Mouse (Mus musculus): Measurements from ENCODE around the gene Cwc25. TPM values are rescaled to one million over a fixed set of nuclear protein-coding genes. Genes with fewer than 3 reads are reported as not detected.
"Not testable (repeated sequence)": the region's sequence is repeated elsewhere in the genome, so short reads cannot be mapped to it uniquely, and the experiment has no call there.

Gene Cwc25
- total RNA-seq, 2 experiments from 2014 or later = 20.2 to 20.7 TPM

DNA sequence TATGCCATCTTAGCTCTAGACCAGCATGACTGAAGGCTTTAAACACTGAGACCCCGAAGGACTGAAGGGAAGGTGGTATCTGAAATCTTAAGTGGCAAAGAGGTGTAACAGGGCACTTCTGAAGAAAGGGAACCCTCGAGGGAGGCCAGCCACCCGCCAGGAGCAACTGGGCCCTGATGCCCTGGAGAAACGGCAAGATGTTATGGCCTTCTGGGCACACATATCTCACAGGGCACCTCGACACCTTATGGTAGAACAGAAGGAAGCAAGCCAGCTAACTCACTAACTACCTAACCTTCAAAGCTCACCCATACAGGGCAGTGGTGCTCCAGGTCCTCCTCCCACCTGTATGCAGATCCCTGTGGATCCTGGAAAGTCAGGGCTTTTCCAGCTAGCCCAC lies 24.2 kb downstream of the Cwc25 start:
- intact Hi-C loops (cut with DNase I) = loop anchor here (5.0 kb wide), 1 partner anchor 40 kb away; the partner anchor contains the start of genes Pcgf2 and Psmb3
- DNase-seq (ENCODE audit: low spot score in 2 of 2) = no peak

GRCm38 (mm10) chr11:97740190-97740589 lies 26.2 kb downstream of the Cwc25 start:
- peak in 1 of 2 experiments; percentile 34 for DNase-seq (ENCODE audit: low spot score in 2 of 2)
- intact Hi-C loops (cut with DNase I) = loop anchor here (5.0 kb wide), 1 partner anchor 38 kb away; the partner anchor contains the start of genes Pcgf2 and Psmb3

DNA sequence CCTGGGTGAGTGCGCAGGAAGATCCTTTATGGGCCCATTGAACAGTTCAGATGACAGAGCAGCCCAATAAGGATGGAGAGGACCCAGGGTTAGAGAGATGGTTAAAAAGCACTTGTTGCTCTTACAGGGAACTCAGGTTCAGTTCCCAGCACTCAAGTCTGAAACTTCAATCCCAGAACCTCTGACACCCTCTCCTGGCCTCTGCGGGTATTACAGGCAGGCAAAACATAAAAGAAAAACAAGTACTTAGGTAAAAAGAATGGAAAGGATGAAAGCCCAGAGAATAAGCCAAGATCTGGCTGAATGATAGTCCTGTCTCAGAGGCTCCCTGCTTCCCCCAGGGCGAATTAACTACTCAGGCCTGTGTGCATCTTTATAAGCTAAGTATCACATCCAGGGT lies 27.2 kb downstream of the Cwc25 start:
- intact Hi-C loops (cut with DNase I) = no loop called here
- DNase-seq (ENCODE audit: low spot score in 2 of 2) = no peak

DNA sequence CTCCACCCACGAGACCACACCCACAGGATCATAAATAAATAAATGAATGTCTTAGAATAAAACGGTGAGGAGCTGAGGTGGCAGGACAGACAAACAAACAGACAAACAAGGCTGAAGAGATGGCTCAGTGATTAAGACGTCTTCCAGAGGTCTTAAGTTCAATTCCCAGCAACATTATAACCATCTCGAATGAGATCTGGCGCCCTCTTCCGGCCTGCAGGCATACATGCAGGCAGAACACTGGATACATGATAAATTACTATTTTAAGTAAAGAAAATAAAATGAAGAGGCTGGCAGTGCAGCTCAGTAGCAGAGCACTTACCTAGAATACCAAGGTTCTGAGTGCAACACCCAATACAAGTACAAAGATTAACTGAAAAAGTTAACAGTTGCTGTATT lies 27.7 kb downstream of the Cwc25 start:
- intact Hi-C loops (cut with DNase I) = no loop called here
- no peak for DNase-seq (ENCODE audit: low spot score in 2 of 2)

- DNase-seq (ENCODE audit: low spot score in 2 of 2) = no peak
- intact Hi-C loops (cut with DNase I) = no loop called here
Measured at GRCm38 (mm10) chr11:97737600-97737999, 28.8 kb downstream of the Cwc25 start.

GRCm38 (mm10) chr11:97736645-97737044 lies 29.7 kb downstream of the Cwc25 start:
- intact Hi-C loops (cut with DNase I) = no loop called here
- DNase-seq (ENCODE audit: low spot score in 2 of 2) = no peak

GRCm38 (mm10) chr11:97734810-97735209 lies 31.5 kb downstream of the Cwc25 start:
- intact Hi-C loops (cut with DNase I); DNase-seq (ENCODE audit: low spot score in 2 of 2): not testable (repeated sequence)

- no peak for DNase-seq (ENCODE audit: low spot score in 2 of 2)
Measured at GRCm38 (mm10) chr11:97733689-97734088, 32.7 kb downstream of the Cwc25 start.

DNA sequence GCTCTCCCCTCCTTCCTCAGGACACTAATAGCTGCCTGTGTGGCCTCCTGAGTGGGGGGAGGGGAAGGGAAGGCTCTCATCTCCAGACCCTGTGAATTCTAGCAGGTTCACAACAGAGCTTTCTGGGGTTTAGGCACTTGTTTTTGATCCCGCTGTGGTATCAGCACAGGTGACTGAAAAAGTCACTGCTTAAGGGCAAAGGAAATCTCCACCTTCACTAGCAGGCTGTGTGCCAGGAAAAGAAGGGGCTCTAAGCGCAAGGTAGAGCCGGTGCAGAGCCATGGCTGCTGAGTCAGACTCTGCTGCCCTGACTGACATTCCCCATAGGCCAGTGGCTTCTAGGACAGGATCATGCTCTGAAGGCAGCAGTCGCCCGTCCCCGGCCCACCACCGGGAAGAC lies 37.6 kb downstream of the Cwc25 start:
- no peak for DNase-seq (ENCODE audit: low spot score in 2 of 2)
- intact Hi-C loops (cut with DNase I) = no loop called here

More at GRCm38 (mm10) chr11:97733689-97734088, 32.7 kb downstream of the Cwc25 start:
- intact Hi-C loops (cut with DNase I) = no loop called here

- DNase-seq (ENCODE audit: low spot score in 2 of 2) = no peak
- intact Hi-C loops (cut with DNase I) = no loop called here
Measured at GRCm38 (mm10) chr11:97728311-97728710, 38.0 kb downstream of the Cwc25 start.

DNA sequence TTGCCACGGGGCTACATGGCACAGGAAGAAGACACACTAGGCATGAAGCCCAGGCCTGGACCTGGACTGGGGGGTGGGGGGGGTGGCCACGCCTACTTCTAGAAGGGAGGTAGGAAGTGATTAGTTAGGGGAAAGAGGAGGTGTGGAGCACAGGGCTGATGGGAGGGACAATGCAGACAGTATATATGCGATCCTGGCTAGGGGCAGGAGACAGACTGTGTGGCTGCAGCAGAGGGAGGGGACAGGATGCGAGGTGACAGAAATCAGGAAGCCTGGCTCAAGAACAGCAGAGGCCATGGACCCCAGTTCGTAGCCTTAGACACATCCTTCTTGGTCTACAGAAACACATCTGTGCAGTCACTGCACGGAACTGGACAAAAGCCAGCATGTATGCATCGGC lies 42.6 kb downstream of the Cwc25 start:
- intact Hi-C loops (cut with DNase I) = no loop called here
- no peak for DNase-seq (ENCODE audit: low spot score in 2 of 2)

- intact Hi-C loops (cut with DNase I) = no loop called here
- DNase-seq (ENCODE audit: low spot score in 2 of 2) = no peak
Measured at GRCm38 (mm10) chr11:97721338-97721737, 45.0 kb downstream of the Cwc25 start.

GRCm38 (mm10) chr11:97719041-97719440 lies 47.3 kb downstream of the Cwc25 start:
- DNase-seq (ENCODE audit: low spot score in 2 of 2) = no peak

GRCm38 (mm10) chr11:97718281-97718860 lies 48.0 kb downstream of the Cwc25 start:
- no peak for DNase-seq (ENCODE audit: low spot score in 2 of 2)

More at GRCm38 (mm10) chr11:97719041-97719440, 47.3 kb downstream of the Cwc25 start:
- intact Hi-C loops (cut with DNase I) = no loop called here

GRCm38 (mm10) chr11:97717369-97718280 lies 48.7 kb downstream of the Cwc25 start:
- no peak for DNase-seq (ENCODE audit: low spot score in 2 of 2)
- intact Hi-C loops (cut with DNase I) = no loop called here

More at GRCm38 (mm10) chr11:97718281-97718860, 48.0 kb downstream of the Cwc25 start:
- intact Hi-C loops (cut with DNase I) = no loop called here

- intact Hi-C loops (cut with DNase I) = no loop called here
- no peak for DNase-seq (ENCODE audit: low spot score in 2 of 2)
Measured at GRCm38 (mm10) chr11:97716021-97716420, 50.3 kb downstream of the Cwc25 start.

DNA sequence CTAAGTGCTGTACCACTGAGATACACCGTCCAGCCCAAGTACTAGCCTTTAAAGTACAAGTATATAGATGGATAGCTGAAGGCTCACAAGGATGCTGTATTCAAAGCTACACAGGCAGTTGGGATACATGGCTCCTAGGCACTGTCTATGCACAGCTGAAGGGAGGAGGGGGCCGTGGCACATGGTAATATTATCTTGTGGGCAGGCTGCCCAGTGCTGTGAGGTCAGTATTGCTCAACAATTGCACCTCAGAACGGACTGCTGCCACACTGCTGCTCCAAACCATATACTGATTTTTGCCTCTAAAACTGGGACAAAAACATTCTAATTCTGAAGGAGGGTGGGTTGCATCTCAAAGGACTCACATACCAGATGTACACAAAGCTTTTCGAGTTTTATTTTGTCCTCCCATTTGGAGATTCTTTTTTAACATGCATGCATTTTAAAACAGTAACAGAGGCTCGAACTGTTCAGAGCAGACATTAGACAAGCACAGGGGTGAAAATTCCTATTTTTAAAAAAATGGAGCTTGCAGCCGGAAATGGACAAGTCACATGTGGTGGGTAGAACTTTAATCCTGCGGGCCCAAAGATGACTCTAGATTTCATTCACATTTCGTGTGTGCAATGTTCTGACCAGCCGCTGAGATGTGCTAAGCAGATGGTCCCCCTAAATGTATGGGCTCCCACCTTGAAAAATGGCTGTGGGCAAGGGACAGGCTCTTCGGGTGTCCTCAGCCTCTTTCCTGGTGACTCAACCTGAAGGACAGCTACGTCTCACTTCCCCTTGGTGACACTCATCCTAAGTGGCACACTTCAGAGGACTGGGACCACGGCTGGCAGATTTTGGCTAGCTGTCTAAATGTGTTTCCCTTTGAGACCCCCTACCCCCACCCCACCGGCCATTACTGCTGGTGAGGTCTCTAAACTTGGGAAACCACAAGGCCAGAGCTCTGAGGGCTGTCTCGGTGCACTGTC lies 51.3 kb downstream of the Cwc25 start:
- DNase-seq (ENCODE audit: low spot score in 2 of 2) = peak in 1 of 2 experiments; percentile 43
- intact Hi-C loops (cut with DNase I) = no loop called here

DNA sequence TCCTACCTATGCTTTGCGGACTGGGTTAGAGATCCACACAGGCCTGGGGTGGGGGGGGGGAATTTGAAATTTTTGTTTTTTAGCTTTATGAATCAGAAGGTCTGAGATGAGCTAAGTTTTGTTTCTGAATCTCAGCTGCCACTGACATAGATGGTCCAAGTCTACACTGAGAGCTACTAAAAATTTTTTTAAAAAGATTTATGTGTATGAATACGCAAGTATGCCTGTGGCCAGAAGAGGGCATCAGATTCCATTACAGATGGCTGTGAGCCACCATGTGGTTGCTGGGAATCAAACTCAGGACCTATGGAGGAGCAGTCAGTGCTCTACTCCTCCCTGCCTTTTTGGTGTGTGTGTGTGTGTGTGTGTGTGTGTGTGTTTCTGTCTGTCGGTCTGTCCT lies 52.0 kb downstream of the Cwc25 start:
- intact Hi-C loops (cut with DNase I) = no loop called here
- no peak for DNase-seq (ENCODE audit: low spot score in 2 of 2)

DNA sequence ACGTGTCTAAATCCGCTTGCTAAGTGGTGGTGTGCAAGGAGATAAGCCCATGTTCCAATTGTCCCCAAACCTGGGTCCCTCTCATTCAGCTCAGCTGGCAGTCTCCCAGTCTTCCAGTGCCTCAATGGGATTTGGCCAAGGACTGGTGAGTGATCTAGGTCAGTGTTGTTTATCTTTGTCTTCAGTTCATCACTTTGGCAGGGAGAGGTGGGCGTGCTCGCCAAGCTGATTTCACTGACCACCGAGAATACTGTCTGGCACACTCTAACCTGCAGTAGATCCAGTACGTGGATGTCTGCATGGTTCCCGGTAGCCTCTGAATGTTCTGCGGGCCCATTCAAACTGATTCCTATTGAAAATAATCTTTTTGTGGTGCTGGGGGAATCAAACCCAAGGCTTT lies 52.5 kb downstream of the Cwc25 start:
- intact Hi-C loops (cut with DNase I) = no loop called here
- no peak for DNase-seq (ENCODE audit: low spot score in 2 of 2)

DNA sequence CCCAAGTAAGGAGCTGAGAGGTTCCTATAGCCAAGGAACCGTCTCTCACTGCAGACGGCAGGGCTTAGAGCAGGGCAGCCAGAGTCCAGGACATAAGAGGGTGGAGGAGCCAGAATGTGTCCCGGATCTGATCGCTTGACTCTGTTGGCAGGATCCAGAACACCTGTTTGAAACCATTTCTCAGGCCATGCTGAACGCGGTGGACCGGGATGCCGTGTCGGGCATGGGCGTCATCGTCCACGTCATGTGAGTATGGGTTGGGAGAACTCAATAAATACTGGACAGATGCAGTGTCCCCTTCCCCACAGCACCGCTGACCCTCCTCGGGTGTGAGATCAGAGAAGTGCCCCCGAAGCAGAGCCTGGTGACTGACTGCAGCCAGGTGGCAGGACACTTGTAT lies 54.1 kb downstream of the Cwc25 start:
- intact Hi-C loops (cut with DNase I) = no loop called here
- no peak for DNase-seq (ENCODE audit: low spot score in 2 of 2)

Data from left cerebral cortex, postnatal 36 days (tissue).